Mouse (Mus musculus): ENCODE results near the gene Traf6. TPM values are rescaled to one million over a fixed set of nuclear protein-coding genes. Genes with fewer than 3 reads are reported as not detected.
"Not testable (repeated sequence)": the region's sequence is repeated elsewhere in the genome, so short reads cannot be mapped to it uniquely, and the experiment has no call there.

Gene Traf6
- polyA plus RNA-seq, 1 experiment from 2014 or later: 4.1 TPM

DNA sequence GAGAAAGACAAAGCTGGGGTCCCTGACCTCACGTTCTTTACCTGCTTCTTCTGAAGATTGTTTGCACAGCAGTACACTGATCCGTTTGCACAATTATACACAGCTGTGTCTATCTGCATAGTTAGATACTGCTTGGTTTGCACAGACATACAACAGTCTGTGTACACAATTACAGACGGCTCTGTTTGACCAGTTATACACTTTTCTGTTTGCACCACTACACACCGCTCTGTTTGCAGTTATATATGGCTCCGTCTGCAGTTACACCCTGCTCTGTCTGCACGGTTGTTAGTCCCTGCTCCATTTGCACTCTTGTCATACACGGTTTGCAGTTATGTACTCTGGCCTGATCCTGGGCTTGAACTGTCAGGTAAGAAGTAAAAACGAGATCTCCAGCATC lies 63.4 kb downstream of the Traf6 start:
- H3K27me3 ChIP-seq (replicated peaks; ENCODE audit: control insufficient read depth, insufficient read depth, low read length): no peaks in the 10 kb centered on the region
- H3K27ac ChIP-seq (ENCODE audit: low read depth, low read length): no peak overlapping the region
- H3K4me2 ChIP-seq (ENCODE audit: low read length): no peak overlapping the region
- H3K9me3 ChIP-seq (ENCODE audit: control insufficient read depth, low read length): no peaks in the 10 kb centered on the region
- H3K9ac ChIP-seq (ENCODE audit: low read depth, low read length): no peak overlapping the region
- no peak overlapping the region for H3K4me3 ChIP-seq (ENCODE audit: low read length)
- H3K36me3 ChIP-seq (ENCODE audit: control insufficient read depth, insufficient read depth, low read length): no peaks in the 10 kb centered on the region
- H3K4me1 ChIP-seq (ENCODE audit: control insufficient read depth, insufficient read depth, low read depth, low read length): no peaks in the 10 kb centered on the region
- 0 out of 2 replicates have a peak, but pooled peaks have one; percentile 17 for ATAC-seq
- 83% methylated on average over 8 of the region's 8 CpGs for WGBS

DNA sequence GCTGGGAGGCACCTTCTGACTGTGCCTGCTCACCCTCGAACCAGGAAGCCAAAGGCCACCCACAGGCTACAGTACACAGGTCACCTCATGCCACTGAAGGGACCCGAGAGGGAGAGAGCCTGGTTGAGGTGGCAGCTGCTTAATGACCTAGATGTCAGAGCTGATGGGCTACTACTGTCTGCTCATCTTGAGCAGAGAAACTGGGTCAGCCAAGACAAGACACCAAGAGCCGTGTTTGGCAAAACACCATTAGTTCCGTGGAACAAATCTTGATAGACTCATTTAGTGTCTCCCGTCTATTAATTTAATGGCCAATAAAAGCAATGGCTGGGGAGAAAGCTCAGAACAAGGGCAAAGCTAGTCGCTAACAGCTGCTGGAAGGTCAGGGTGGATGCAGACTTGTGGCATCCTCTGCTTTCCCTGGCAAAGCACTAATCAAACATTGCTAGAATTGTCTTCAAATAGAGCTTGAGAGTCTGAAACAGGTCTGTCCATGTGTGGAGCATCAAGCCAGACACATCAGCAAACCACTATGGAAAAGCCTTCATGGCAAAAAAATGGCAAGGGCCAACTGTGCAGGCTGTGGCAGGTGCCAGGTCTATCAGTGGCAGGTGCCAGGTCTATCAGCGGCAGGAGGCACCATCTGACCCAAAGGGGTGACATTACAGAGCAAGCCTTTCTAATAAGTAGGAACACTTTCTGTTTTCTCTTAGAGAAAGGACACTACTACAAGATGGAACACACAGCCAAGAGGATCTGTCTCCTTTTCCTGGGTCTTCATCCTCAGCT lies 64.0 kb downstream of the Traf6 start:
- ATAC-seq: no peak
- Histone ChIP-seq H3K4me1 (ENCODE audit: control insufficient read depth, insufficient read depth, low read depth, low read length) (no peaks in the 10 kb centered on the region), H3K4me3 (ENCODE audit: low read length) (no peak overlapping the region), H3K27ac (ENCODE audit: low read depth, low read length) (no peak overlapping the region), H3K36me3 (ENCODE audit: control insufficient read depth, insufficient read depth, low read length) (no peaks in the 10 kb centered on the region), H3K9me3 (ENCODE audit: control insufficient read depth, low read length) (no peaks in the 10 kb centered on the region), H3K27me3 (replicated peaks; ENCODE audit: control insufficient read depth, insufficient read depth, low read length) (no peaks in the 10 kb centered on the region), H3K9ac (ENCODE audit: low read depth, low read length) (no peak overlapping the region), H3K4me2 (ENCODE audit: low read length) (no peak overlapping the region)
- WGBS: 85% methylated on average over 7 of the region's 7 CpGs

DNA sequence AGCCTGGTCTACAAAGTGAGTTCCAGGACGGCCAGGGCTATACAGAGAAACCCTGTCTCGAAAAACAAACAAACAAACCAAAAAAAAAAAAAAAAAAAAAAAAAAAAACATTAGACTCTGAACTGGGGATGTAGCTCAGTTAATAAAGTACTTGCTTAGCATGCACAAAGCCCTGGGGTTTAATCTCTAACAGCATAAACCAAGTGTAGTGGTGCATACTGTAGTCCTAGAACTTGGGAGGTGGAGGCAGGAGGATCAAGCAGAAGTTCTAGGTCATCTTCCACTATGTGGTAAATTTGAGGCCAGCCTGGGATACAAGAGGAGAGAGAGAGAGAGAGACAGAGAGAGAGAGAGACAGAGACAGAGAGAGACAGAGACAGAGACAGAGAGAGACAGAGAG lies 67.4 kb downstream of the Traf6 start:
- H3K9ac ChIP-seq (ENCODE audit: low read depth, low read length); H3K4me2 ChIP-seq (ENCODE audit: low read length); H3K27me3 ChIP-seq (replicated peaks; ENCODE audit: control insufficient read depth, insufficient read depth, low read length); H3K27ac ChIP-seq (ENCODE audit: low read depth, low read length); H3K4me3 ChIP-seq (ENCODE audit: low read length); H3K36me3 ChIP-seq (ENCODE audit: control insufficient read depth, insufficient read depth, low read length); H3K4me1 ChIP-seq (ENCODE audit: control insufficient read depth, insufficient read depth, low read depth, low read length); ATAC-seq; H3K9me3 ChIP-seq (ENCODE audit: control insufficient read depth, low read length): not testable (repeated sequence)
- 91% methylated on average over 2 of the region's 2 CpGs for WGBS

DNA sequence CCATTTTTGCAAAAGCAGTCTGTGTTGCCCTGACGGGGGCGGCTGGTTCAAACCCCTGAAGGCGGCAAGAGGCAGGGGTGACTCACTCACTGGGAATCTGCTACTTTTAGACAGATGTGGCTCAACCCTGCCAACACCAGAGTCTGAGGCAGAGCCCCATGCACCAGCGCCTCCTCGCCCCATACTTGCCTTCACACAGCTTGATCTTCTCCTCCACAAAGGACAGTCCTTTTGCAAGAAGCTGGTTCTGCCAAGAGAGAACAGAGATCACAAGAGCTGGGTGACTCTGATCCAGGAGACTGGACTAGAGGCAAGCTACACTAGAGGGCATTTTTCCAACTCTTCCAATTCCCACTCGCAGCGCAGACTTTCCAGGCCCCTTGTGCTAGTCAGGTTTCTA lies 68.3 kb downstream of the Traf6 start:
- ATAC-seq: no peak
- Histone ChIP-seq H3K27ac (ENCODE audit: low read depth, low read length) (no peak overlapping the region), H3K4me1 (ENCODE audit: control insufficient read depth, insufficient read depth, low read depth, low read length) (no peaks in the 10 kb centered on the region), H3K27me3 (replicated peaks; ENCODE audit: control insufficient read depth, insufficient read depth, low read length) (no peaks in the 10 kb centered on the region), H3K4me3 (ENCODE audit: low read length) (no peak overlapping the region), H3K4me2 (ENCODE audit: low read length) (no peak overlapping the region), H3K9me3 (ENCODE audit: control insufficient read depth, low read length) (no peaks in the 10 kb centered on the region), H3K9ac (ENCODE audit: low read depth, low read length) (no peak overlapping the region), H3K36me3 (ENCODE audit: control insufficient read depth, insufficient read depth, low read length) (no peaks in the 10 kb centered on the region)
- 94% methylated on average over 7 of the region's 7 CpGs for WGBS

Other genes starting within 250 kb of the Traf6 start
- not detected in 2 replicates for gene Rag2, start 53.7 kb upstream of the Traf6 start, polyA plus RNA-seq (2015; fragmentation: Nextera tagmentation; extraction: Ambion mirVana)
- 0.09 and 0.17 TPM in 2 replicates for gene Rag1, start 28.9 kb upstream of the Traf6 start, polyA plus RNA-seq (2015; fragmentation: Nextera tagmentation; extraction: Ambion mirVana)
- gene B230118H07Rik, start 28.9 kb upstream of the Traf6 start, polyA plus RNA-seq (2015; fragmentation: Nextera tagmentation; extraction: Ambion mirVana): 50.0 and 50.5 TPM in 2 replicates
- 6.0 and 6.3 TPM in 2 replicates for gene Prr5l, start 204.6 kb downstream of the Traf6 start, polyA plus RNA-seq (2015; fragmentation: Nextera tagmentation; extraction: Ambion mirVana)
- gene Commd9, start 207.8 kb downstream of the Traf6 start, polyA plus RNA-seq (2015; fragmentation: Nextera tagmentation; extraction: Ambion mirVana): 98.7 and 104 TPM in 2 replicates